Mouse (Mus musculus) intestine, embryonic 14.5 days (tissue): ENCODE results near the gene Gm14214. TPM values are rescaled to one million over a fixed set of nuclear protein-coding genes. Genes with fewer than 3 reads are reported as not detected.

Experiments
- ATAC-seq: fragments of 200-750 bp; cut with Nextera tagmentation; replicated peaks from 2 replicates; pipeline ENCODE4 v1.8.0; 2017; ENCODE audit warnings: low read depth, moderate number of reproducible peaks, moderate TSS enrichment, moderate library complexity; ENCODE audit not compliant: low FRiP score, low TSS enrichment
- DNase-seq: peaks from one replicate; pipeline ENCODE4 v3.0.0-alpha.2; 2018; ENCODE audit warnings: low spot score
- H3K27ac ChIP-seq: fragments of 300-500 bp; sonication (generic); 2 replicates; pipeline ENCODE4 v1.5.1; 2014; ENCODE audit warnings: low read depth, mild to moderate bottlenecking, control low read depth
- H3K27me3 ChIP-seq: fragments of 300-500 bp; sonication (generic); replicated peaks from 2 replicates; pipeline ENCODE4 v1.6.1; 2014; ENCODE audit warnings: low read length, control low read depth; ENCODE audit not compliant: control insufficient read depth, insufficient read depth
- H3K36me3 ChIP-seq: fragments of 300-500 bp; sonication (generic); 2 replicates; pipeline ENCODE4 v1.6.1; 2014; ENCODE audit warnings: low read length, control low read depth; ENCODE audit not compliant: control insufficient read depth, insufficient read depth
- H3K4me1 ChIP-seq: fragments of 300-500 bp; sonication (generic); replicated peaks from 2 replicates; pipeline ENCODE4 v1.6.1; 2014; ENCODE audit warnings: low read length, control low read depth, mixed read lengths; ENCODE audit not compliant: control insufficient read depth, insufficient read depth
- H3K4me2 ChIP-seq: fragments of 300-500 bp; sonication (generic); 2 replicates; pipeline ENCODE4 v1.6.1; 2014; ENCODE audit warnings: low read length
- H3K4me3 ChIP-seq: fragments of 300-500 bp; sonication (generic); 2 replicates; pipeline ENCODE4 v1.5.1; 2014; ENCODE audit warnings: low read depth, low read length, control low read depth, mixed read lengths
- H3K9ac ChIP-seq: fragments of 300-500 bp; sonication (generic); 2 replicates; pipeline ENCODE4 v1.6.1; 2014; ENCODE audit warnings: mild to moderate bottlenecking, low read length
- H3K9me3 ChIP-seq: fragments of 300-500 bp; sonication (generic); 2 replicates; pipeline ENCODE4 v1.6.1; 2016; ENCODE audit warnings: low read length, control low read depth; ENCODE audit not compliant: control insufficient read depth
- WGBS: fragments of 180-500 bp; shearing (Covaris S2); extraction: QIAGEN DNeasy Blood & Tissue Kit; methylation state at CpG from one replicate; pipeline ENCODE4 v1.1.7; 2014; 5-methylcytosine and 5-hydroxymethylcytosine counted together
- polyA plus RNA-seq: library from polyadenylated mRNA; unstranded; fragments of >200 nt; fragmentation: Nextera tagmentation; extraction: Ambion mirVana; gene quantifications from 2 replicates; pipeline ENCODE4 v1.2.1, GENCODE M21; 2014

The Gm14214 gene
- not detected in 2 replicates for polyA plus RNA-seq

- no peak within 1 kb of the TSS for H3K9ac ChIP-seq
- H3K27me3 ChIP-seq, result no peaks in the 10 kb centered on the region
- H3K9me3 ChIP-seq, result no peaks in the 10 kb centered on the region
- H3K36me3 ChIP-seq, result no peaks in the 10 kb centered on the region
- ATAC-seq (no peak), DNase-seq (no peak)
- H3K4me2 ChIP-seq, result no peak within 1 kb of the TSS
- H3K4me3 ChIP-seq, result no peak within 1 kb of the TSS
- H3K27ac ChIP-seq, result no peak within 1 kb of the TSS
- H3K4me1 ChIP-seq, result peaks cover 2% of the 10 kb centered on the region; the same call in 1 of the 2 replicates
These were observed at the start of gene Gm14214 for GRCm38 (mm10) chr2:154769930-154770329. TSS of gene Gm14214 (minus strand) at chr2:154770030.

DNA sequence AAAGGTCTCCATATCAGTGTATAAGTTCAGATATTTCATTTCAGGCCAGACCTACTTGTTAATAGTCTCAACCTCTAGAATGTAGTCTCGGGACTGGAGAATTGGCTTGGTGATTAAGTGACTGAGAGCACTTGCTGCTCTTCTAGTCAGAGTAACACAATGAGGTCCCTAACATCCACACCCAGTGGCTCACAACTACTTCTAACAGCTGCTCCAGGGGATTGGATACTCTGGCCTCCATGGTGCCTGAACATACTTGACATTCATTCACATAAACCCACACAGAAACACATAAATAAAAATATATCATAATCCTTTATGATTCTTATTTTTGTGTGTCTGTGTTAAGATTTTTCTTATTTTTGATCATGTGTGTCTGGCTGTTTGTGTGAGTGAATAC, 48.8 kb upstream of the Gm14214 start:
- Histone ChIP-seq H3K9me3 (no peaks in the 10 kb centered on the region), H3K36me3 (no peaks in the 10 kb centered on the region), H3K9ac (no peak overlapping the region), H3K4me2 (no peak overlapping the region), H3K4me3 (no peak overlapping the region), H3K27ac (no peak overlapping the region), H3K4me1 (peaks cover 15% of the 10 kb centered on the region), H3K27me3 (no peaks in the 10 kb centered on the region)
- ATAC-seq (no peak), DNase-seq (no peak)
- WGBS, result 66% methylated on average over 1 of the region's 1 CpGs

GRCm38 (mm10) chr2:154817788-154818187, 48.0 kb upstream of the Gm14214 start:
- no peak for ATAC-seq
- H3K9ac ChIP-seq, result no peak overlapping the region
- peaks cover 15% of the 10 kb centered on the region for H3K4me1 ChIP-seq
- DNase-seq, result no peak
- H3K27me3 ChIP-seq, result no peaks in the 10 kb centered on the region
- H3K4me3 ChIP-seq, result no peak overlapping the region
- no peaks in the 10 kb centered on the region for H3K9me3 ChIP-seq
- H3K4me2 ChIP-seq, result no peak overlapping the region
- H3K36me3 ChIP-seq, result no peaks in the 10 kb centered on the region
- no peak overlapping the region for H3K27ac ChIP-seq
- WGBS, result 32% methylated on average over 1 of the region's 1 CpGs

GRCm38 (mm10) chr2:154817089-154817488, 47.3 kb upstream of the Gm14214 start:
- Histone ChIP-seq H3K36me3 (no peaks in the 10 kb centered on the region), H3K4me3 (no peak overlapping the region), H3K27me3 (no peaks in the 10 kb centered on the region), H3K9me3 (no peaks in the 10 kb centered on the region), H3K4me2 (no peak overlapping the region), H3K27ac (no peak overlapping the region), H3K9ac (no peak overlapping the region), H3K4me1 (peaks cover 15% of the 10 kb centered on the region)
- ATAC-seq (no peak), DNase-seq (no peak)
- WGBS, result 69% methylated on average over 3 of the region's 3 CpGs

GRCm38 (mm10) chr2:154813426-154813825, 43.6 kb upstream of the Gm14214 start:
- Histone ChIP-seq H3K4me1 (peaks cover 18% of the 10 kb centered on the region), H3K27me3 (no peaks in the 10 kb centered on the region), H3K9me3 (no peaks in the 10 kb centered on the region), H3K27ac (no peak overlapping the region), H3K4me2 (no peak overlapping the region), H3K9ac (no peak overlapping the region), H3K4me3 (no peak overlapping the region), H3K36me3 (no peaks in the 10 kb centered on the region)
- ATAC-seq (no peak), DNase-seq (no peak)
- WGBS, result 81% methylated on average over 2 of the region's 2 CpGs

DNA sequence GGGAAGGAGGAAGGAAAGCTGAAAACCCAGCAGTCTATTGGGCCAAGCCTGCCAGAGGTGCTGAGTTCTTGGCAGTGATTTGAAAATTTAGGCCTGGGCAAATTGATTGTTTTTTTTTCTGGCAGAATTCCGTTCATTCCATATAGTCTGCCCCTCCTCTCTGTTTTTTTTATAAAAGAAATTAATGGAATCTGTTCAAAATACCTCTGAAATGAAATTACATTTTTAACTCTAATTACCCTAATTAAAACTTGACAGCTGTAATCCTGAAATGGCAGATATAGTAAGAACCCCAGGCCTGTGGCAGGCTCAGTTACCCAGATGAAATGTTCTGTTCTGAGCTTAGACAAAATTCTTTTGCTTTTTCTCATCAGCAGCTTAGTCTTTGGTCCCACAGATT, 41.0 kb upstream of the Gm14214 start:
- no peaks in the 10 kb centered on the region for H3K9me3 ChIP-seq
- H3K27ac ChIP-seq, result no peak overlapping the region
- no peak overlapping the region for H3K4me3 ChIP-seq
- H3K4me1 ChIP-seq, result peaks cover 23% of the 10 kb centered on the region
- no peak overlapping the region for H3K9ac ChIP-seq
- 45% methylated on average over 1 of the region's 1 CpGs for WGBS
- H3K27me3 ChIP-seq, result no peaks in the 10 kb centered on the region
- H3K36me3 ChIP-seq, result no peaks in the 10 kb centered on the region
- H3K4me2 ChIP-seq, result no peak overlapping the region
- ATAC-seq (no peak), DNase-seq (no peak)

DNA sequence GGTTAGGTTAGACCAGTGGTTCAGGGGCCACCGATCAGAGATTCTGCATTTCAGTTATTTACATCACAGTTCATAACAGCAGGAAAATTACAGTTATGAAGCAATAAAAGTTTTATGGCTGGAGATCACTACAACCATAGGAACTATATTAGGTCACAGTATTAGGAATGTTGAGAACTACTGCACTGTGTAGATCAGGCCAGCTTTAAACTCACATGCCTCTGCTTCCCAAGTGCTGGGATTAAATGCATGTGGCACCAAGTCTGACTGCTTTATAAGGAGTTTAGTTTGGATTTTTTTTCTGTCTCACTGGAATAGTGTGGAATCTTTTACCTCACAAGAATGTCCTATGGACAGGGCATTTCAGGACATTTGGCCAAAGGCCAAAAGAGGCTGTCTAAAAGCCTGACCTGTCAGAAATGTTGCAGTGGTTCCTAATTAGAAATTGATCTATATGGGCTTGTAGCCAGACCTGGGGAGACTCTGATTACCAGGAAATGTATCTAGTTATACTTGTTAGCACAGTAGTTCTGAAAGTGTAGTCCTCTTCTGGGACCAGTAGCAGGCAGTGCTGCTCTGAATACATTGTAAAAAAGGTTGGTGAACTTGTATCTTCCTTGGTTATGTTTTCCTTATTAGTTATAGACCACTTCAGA, 39.4 kb upstream of the Gm14214 start:
- WGBS, result 65% methylated on average over 1 of the region's 1 CpGs
- ATAC-seq, result no peak
- Histone ChIP-seq H3K4me1 (peaks cover 26% of the 10 kb centered on the region), H3K4me3 (no peak overlapping the region), H3K9me3 (no peaks in the 10 kb centered on the region), H3K36me3 (no peaks in the 10 kb centered on the region), H3K9ac (no peak overlapping the region), H3K27ac (no peak overlapping the region), H3K4me2 (no peak overlapping the region), H3K27me3 (no peaks in the 10 kb centered on the region)
- peak; percentile 49 for DNase-seq

DNA sequence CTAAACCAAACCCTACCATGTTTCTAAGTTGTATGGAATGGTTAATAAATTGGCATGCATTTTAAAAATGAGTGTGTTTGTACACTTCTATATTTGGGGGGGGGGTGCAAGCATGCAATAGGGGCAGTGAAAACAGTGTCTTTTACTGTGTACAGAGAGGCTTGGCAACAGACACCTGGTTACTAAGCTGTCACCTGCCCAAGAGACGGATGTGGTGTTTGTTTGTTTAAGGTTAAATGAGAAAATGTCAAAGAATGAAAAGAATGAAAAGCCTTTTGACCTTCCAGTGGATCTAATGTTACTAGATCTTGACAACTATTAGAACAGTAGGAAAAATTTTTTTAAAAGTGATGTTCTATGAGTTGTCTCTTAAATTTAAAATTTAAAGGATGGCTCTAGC, 37.9 kb upstream of the Gm14214 start:
- Histone ChIP-seq H3K4me1 (peaks cover 26% of the 10 kb centered on the region), H3K27ac (no peak overlapping the region), H3K9me3 (no peaks in the 10 kb centered on the region), H3K36me3 (no peaks in the 10 kb centered on the region), H3K9ac (no peak overlapping the region), H3K27me3 (no peaks in the 10 kb centered on the region), H3K4me3 (no peak overlapping the region), H3K4me2 (no peak overlapping the region)
- DNase-seq, result peak; percentile 28
- WGBS, result 66% methylated on average over 1 of the region's 1 CpGs
- no peak for ATAC-seq

GRCm38 (mm10) chr2:154803845-154804244, 34.0 kb upstream of the Gm14214 start:
- Histone ChIP-seq H3K4me1 (peaks cover 21% of the 10 kb centered on the region), H3K4me3 (no peak overlapping the region), H3K27ac (no peak overlapping the region), H3K36me3 (no peaks in the 10 kb centered on the region), H3K9me3 (no peaks in the 10 kb centered on the region), H3K4me2 (no peak overlapping the region), H3K27me3 (no peaks in the 10 kb centered on the region), H3K9ac (no peak overlapping the region)
- DNase-seq (peak; percentile 48), ATAC-seq (no peak)
- WGBS, result 73% methylated on average over 4 of the region's 4 CpGs
